Mouse (Mus musculus): ENCODE results near the gene Inafm2.
A peak's percentile ranks its signal among the peaks of the same experiment; 100 is the strongest.

The Inafm2 gene

DNA sequence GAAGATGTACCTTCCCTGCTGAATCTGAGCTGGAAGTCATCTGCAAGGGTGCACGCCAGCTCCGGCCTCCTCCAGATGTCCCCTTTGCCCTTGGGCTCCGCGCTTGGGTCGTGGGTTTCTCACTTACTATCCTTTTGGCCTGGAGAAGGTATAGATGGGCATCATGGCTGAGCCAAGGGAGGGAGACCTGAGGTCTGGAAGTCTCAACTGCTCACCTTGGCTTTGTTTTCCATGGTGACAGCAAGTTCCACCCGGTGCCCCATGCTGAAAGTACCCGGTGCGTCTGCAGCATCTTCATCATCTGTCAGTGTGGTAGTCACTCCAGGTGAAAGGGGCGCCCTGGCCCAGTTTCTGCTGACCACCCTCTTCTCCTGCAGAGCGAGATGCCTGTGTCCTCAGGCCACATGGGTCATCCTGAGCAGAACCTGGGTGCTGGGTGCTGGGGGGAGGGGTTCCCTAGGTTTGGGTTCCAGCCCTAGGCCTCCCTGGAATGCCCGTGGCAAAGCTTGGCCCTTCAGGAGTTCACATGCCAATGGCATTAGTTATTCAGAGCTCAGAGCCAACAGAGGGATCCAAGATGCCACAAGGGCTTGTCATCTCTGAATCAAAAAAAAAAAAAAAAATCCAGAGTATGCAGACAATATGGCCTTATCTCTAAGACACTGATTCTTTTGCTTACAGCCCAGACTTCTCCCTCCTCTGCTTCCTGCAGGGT, 14.9 kb downstream of the Inafm2 start:
- DNase-seq, result no peak

DNA sequence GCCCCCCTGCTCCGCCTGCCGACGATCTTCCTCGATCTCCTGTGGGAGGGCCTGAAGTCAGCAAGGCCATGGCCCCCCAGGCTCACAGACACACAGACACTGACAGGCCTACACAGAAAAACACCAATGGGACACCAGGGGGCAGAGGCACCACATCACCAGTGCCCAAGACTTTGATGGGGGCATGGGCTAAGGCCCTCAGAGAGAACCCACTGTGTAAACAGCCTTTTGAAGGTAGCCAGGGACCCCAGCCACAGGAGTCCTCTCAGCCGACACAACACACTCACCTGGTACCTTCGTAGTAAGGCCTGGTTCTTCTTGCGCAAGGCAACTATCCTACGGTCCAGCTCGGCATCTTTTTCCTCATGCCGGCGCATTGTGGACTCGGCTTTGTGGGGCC, 15.8 kb downstream of the Inafm2 start:
- no peak for DNase-seq

DNA sequence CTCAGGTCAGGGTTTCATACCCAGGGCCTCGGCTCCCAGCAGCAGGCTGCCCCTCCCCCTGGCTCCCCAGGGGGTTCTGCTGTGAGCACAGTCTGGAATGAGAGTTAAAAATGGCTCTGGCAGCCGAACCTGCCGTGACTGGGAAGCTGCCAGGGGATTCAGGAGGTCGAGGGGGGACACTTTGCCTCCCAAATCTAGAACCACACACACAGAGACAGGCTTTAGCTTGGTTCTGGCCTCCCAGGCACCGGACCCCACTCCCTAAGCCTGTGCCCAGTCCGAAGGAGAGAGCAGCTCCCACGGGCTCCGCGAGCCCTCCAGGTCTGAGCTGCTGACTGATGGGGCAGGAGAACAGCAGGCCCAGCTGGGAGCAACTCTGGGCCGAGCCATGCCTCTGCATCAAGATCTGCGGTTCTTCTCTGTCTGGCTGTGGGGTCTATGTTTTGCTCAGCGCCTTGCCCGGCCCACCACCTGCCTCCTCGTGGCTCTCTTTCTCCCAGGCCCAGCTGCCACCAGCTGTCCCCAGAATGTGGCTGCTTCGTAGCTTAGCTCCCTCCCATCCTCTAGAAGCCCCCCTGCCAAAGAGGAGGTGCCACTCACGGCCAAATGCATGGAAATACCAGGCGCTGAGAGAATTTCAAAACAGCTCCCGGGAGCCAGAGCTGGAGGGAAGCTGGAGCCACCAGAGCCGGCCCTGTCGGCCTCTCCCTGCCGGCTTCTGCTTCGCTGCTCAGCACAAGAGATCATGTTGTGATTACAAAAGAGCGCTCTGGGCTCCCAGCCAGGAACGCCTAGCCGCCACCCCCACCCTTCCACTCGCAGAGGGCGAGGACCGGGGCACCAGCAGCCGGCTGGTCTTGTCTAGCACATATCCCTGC, 16.6 kb downstream of the Inafm2 start, which contains the start of gene Ccdc9b:
Gene Ccdc9b (minus strand): TSS at position 756 of the 878 bp plus-strand sequence.
- peak; percentile 97 for DNase-seq

DNA sequence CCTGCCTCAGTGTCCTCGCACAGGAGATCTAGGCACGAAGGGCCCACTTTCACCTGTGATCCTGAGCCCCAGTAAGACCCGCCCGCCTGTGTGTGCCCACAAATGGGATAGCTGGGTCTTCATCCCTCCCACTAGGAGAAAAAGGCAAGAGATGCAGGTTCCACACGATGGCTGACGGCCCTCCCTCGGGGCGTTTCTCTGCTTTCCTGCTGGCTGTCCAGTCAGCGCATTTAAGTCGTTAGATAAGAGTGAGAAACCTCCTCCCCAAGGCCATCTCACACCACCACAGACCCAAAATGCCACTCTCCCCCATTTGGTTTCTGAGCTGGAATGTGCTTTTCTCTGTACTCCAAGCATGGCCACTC, 17.2 kb downstream of the Inafm2 start:
- no peak for DNase-seq

DNA sequence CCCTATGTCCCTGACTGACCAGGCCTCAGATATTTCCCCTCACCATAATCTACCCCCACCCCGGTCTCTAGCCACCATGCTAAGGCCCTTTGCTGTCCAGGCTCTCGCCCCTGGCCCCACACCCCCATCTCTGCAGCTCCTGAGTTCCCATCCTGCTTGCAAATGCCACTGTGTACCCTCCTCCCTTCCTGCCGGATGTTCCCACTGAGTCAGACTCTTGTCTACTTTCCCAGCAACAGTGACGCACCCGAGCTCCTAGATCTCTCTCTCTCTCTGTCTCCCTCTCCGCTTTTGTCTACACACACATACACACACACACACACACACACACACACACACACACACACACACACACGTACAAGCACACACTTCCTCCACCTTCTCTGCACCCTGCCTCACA, 17.9 kb downstream of the Inafm2 start:
- DNase-seq, result peak; percentile 80 to 87

DNA sequence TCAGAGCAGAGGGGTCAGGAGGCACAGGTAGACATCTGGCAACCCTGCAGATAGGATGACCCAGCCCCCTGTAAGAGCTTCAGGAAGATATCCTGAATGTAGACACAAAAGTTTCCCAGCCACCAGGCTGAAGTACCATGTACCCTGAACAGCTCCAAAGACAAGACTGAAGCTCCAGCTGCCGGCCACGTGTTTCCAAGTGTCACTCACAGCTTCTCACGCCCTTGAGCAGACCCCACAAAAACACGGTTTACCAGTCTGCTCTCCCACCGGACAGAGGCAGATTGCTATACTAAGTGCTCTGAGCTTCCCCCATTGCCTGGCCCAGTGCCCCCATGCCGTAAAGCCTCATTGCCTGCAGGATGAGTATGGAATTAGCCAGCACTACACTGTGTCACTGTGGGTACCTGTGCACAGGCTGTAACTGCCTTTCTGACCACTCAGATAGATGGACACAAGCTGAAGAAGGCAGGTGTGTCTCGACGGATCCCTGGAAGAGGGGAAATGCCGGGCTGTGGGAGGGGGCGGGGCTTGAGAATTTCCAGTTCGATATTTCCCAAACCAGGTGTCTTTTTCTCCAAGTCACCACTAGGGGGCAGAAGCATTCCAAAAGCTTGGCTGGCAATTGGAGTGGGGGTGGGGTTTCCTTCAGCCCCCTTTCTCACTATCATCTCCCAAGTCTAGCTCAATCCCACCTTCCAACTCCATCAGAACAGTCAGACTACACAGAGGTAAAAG, 18.7 kb downstream of the Inafm2 start:
- DNase-seq, result peak in 1 of 2 experiments; percentile 70

DNA sequence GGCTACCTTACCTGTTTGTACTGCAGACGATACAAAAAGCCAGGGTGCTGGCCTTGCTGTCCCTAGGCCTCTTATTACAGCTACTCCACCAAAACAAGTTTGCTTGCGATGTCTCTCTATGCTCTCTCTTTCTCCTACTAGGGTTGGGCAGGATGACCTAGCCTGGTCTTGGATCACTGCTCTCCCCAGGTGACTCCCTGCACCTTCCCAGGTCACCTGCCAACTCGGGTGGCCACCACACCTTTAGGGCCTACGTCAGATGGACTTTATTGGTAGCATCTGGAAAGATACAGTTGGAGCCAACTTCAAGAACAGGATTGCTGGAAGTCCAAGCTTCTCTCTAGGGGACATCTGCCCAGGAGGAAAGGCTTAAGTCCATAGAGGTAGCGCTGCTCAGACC, 19.3 kb downstream of the Inafm2 start:
- no peak for DNase-seq

DNA sequence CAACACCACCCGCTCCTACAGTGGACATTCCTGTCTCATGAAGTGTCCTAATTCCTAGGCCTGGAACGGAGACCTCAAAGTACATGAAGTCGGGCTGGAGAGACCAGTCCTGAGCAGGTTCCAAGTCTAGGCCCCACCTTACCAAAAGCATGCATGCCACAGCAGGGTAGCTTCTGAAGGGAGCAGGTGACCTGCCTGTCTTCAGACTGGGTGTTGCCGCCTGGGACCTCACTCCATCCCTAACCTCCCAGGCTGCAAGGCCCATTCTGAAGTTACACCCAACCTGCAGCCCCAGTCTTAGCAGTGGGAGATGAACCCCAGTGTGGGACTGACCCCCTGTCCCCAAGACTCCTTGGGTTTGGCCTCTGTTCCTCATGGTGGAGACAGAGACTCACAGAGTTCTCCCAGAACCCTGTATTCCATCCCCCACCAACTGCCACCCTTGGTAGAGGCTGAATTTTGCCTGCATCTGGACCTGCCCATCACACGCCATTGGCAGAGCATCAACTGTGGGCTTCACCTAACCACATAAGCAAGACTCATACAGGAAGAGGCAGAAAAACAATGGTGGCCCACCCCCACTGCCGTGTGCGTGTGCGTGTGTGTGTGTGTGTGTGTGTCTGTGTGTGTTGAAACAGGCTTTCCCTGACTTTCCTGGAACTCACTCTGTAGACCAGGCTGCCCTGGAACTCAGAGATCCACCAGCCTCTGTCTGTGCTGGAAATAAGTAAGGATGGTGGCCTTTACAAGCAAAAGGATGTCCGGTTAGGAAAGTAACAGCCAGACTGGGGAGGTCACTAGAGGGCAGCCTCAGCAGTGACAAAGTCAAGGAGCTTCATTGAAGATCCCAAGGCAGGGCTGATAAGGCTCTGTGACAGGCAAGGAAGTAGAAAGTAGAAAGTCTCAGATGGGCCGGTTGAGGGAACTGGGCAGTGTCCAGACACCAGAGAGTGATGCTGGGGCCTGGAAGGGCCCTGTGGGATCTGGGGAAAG, 20.8 kb downstream of the Inafm2 start:
- DNase-seq, result peak in 1 of 2 experiments; percentile 52

DNA sequence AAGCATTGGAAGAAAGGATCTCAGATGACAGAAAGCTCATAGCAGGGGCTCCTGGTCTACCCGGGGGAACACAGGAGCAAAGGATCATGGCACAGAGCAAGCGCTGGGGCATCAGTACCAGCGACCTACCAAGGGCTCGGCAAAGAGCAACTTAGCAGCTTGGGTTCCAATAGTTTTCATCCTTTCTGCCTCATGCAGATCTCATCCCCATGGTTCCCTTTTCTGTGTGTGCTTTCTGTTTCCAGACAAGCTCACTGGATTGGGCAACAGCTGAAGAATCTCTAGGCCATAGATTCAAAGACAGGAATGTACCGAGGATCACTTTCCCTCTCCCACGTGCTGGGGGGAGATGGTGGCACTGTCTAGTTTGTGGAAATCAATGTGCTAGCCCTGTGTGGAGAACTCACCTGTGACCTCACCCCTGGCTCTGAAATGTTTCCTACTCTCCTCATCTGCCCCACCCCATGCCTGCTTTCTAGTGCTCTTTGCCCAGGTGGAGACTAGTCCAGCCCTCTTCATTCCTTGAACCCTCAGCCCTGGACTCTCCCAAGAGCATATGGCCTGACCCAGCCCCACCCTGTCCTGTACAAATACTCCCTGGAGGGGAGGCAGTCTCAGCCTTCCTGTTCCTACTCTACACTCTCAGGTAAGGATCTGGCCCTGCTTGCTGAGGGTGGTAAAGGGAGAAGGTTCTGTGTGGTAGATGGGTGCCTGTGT, 26.8 kb downstream of the Inafm2 start, which contains the start of gene Phgr1:
Gene Phgr1 (plus strand): TSS at position 612 of the 717 bp plus-strand sequence.
- no peak for DNase-seq

DNA sequence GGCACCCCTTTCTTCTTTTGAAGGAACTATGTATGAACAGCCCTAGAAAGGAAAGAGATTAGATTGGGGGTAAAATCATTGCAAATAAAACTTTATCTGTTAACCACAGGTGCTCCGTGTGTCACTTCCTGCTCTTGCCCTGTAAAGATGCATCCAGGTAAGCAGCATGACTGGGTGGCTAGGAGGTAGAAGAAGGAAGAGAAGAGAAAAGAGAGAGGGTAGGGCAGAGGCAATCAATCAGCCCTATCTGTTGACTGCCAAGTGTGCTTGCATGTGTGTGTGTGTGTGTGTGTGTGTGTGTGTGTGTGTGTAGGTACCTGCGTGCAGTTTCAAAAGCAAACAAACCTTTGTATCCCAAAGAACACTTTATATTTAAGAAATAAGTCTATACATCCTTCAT, 29.0 kb downstream of the Inafm2 start:
- DNase-seq, result no peak

DNA sequence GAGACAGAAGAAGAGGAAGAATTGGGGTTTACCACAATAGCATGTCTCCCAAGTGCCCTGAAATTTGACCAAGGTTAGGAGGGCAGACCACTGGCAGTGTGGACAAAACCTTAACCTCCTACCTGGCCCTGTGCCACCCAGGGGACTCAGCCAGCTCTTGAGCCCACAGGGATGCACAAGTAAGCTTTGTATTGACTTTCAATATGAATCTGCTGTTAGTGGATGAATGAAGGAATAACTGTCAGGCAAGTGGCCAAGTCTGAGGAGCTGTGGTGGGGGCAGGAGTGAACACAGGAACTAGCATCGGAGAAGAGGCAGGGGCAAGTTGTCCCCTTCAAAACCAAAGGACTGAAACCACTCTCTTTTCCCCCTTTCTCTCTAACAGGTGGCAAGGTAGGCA, 29.8 kb downstream of the Inafm2 start:
- DNase-seq, result no peak

DNA sequence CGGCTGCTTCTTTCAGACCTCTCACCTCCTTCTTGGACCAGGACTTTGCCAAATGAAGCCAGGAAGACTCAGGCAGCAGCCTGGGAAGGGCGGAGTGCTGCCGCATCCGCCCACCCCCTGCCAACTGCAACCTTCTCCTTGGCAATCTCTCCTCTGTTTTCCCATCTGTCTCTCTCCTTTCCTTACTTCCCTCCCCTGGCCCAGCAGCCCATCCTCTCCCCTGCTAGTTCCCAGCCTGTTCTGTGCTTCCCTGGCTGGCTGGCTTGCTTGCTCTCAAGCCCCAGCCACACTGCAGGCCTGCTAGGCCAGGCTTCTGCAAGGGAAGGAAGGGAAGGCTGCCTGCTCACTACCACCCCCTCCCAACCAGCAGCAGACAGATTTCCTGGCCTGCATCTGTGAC, 30.3 kb downstream of the Inafm2 start:
- no peak for DNase-seq

DNA sequence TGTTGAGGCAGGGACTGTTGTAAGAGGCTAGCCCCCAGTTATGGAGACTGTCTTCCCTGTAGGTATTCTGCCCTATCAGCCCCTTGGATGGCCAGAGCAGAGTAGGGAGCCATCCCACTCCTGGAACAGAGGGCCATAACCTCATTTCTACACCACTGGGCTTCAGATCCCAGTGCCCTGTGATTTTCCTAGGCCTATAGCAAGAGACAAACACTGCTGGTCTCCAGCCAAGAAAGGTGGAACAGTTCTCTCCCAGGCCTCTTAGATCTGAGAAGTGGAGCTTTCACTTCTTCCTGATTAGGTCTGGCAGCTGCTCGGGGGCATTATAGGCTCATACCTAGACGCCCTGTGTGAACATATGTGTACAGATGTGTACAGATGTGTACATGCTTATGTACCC, 30.7 kb downstream of the Inafm2 start:
- DNase-seq, result no peak

DNA sequence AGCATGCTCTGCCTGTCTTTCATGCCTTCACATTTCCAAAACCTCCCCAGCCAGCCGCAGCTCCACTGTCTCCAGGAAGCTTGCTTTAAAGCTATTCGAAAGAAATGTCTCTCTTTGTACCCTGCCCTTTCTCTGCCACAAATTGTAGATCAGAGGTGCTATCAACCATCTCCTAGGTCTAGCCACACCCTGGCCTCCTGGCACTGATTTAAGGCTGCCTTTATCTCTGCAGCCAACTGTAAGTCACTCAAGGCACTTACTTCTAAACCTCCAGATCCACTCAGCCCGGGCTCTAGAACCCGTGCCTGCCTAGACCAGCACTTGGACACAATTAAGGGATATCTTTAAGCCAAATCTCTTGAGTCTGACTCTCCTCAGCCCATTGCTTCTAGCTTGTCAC, 32.9 kb downstream of the Inafm2 start:
- no peak for DNase-seq

DNA sequence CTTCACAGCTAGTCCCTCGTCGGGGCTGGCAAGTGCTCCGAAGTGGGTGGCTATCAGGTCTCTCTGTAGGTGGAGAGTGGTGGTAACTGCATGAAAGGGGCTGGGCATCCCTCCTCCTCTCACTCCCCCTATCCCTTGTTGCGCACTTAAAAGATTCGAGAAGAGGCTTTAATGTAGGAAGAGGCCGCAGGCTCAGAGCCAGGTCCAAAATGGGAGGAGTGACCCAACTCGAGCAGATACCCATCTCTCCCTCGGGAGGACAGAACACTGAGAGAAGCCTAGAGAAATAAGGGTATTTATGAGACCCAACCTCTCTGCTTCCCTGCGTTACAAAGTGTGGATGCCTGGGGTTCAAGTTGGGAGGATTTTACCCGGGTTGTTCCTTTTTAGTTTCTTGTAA, 33.5 kb downstream of the Inafm2 start:
- DNase-seq, result no peak

DNA sequence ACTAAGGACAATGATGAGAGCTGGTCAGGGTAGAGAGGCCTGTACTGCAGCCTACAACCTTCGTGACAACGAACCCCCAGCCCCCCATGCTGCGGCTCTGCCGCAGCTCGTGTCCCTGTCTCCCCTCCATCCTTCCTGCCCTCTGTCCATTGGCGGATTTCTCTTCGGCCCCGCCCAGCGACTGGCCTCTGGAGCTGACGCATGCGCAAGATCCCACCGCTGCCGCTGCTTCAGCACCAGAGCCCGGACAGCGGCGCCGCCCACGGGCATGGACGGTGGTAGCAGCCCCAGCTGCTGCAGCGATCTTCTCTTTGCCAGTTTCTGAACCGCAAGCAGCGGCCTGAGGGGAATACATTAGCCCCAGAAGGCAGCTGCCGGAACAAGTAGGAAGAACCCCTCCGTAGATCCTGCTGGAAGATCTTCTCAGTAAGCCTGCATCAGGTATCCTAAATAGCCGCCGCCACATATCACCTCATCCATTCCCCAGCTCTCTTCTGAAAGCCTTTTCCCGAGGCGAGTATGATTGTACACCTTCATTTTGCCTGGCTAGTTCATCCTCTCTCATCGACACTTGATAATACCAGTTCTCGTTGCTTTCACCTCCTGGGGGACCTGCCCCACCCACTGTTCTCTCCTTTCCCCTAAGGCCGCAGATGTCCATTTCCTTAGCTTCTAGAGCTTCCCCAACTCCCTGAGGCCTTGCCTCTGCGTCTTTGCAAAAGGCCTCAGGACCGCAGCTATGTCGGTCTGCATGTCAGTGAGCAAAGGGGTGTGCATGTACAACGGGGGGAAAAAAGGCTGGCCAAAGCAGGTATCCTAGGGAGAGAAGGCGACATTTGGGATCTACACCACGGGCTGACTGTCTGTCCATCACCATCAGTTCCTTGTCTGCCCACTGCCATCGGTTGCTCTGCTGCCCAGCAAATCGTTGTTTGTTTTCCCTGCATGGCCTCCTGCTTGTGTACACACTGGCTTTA, 34.2 kb downstream of the Inafm2 start, which contains the start of gene Disp2:
Gene Disp2 (plus strand): TSS at position 216 of the 977 bp plus-strand sequence.
- peak; percentile 93 to 96 for DNase-seq

DNA sequence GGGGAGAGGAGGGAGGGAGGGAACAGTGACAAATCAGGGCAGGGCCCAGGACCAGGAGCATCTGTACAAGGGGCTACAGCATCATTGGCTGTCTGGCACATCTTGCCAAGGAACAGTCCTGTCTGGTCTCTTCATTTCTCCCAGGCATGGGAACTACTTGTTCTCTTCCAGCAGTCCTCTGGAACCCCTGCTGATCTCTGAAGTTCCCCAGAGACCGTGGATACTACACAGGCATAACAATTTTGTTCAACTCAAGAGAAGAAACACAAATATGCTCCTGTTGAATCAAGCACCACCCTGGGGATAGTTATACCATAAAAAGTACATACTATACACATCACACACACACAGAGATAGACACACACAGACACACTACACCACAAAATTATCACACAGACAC, 35.6 kb downstream of the Inafm2 start:
- no peak for DNase-seq

DNA sequence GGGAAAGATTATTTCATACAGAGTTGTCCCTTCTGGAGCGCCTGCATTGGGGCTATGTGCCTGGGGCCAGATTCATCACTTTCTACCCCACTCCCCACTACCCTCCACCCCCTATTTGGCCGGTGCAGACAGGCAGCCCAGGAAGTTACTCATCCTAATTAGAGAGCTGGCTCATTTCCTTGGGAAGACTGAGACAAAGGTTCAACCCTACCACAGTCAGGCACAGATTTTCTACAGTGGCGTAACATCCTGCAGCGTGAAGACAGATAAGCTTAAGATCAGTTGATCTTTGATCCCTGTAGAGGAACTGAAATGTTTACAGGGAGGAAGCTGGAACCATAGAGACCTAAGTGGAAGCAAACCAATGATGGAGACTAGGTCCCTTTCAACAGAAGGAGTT, 36.7 kb downstream of the Inafm2 start:
- peak in 1 of 2 experiments; percentile 52 for DNase-seq

DNA sequence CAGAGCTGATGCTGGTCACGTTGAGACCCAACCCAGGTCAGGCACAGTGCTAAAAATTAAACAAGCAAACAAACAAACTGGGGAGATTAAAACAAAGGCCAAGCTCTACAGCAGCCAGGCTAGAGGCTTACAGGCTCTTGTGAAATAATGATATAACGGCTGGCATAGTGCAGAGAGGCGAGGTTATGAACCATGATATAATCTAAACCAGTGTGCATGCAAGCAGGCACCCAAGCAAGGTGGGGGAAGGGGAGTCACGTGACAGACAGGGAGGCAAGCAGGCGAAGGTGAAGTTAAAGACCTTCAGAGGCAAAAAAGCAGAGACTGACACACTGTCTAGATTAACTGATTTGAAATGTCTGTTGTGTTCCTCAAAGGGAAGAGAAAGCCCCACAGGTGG, 37.5 kb downstream of the Inafm2 start:
- no peak for DNase-seq

DNA sequence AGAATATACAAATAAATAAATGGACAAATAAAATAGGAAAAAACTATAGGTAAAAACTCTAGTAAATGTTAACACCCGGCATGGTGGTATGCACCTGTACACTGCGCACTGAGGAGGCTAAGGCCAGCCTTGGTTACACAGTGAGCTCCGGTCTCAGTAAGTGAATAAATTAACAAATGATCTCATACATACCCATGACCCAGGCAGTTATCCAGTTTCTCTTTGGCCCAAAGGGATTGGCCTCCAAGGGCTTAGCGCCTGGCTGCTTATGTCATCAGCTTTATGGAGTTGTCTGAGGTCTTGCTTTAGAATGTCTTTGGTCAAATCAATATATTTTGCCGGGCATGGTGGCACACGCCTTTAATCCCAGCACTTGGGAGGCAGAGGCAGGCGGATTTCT, 38.1 kb downstream of the Inafm2 start:
- DNase-seq, result no peak

All from lung, adult 18-20 months (tissue).